Mouse (Mus musculus) forebrain, embryonic 11.5 days (tissue): ENCODE results near the gene Rbm19. TPM values are rescaled to one million over a fixed set of nuclear protein-coding genes. Genes with fewer than 3 reads are reported as not detected.

ENCODE experiments used
- ATAC-seq: fragments of 200-750 bp; cut with Nextera tagmentation; replicated peaks from 2 replicates; pipeline ENCODE4 v1.8.0; 2017; ENCODE audit warnings: moderate TSS enrichment; ENCODE audit not compliant: low FRiP score
- DNase-seq: peaks from one replicate; pipeline ENCODE4 v3.0.0-alpha.2; 2017; ENCODE audit warnings: low spot score
- H3K27ac ChIP-seq: fragments of 300-500 bp; sonication (generic); 2 replicates; pipeline ENCODE4 v1.5.1; 2014; ENCODE audit warnings: low read depth, low read length
- H3K27me3 ChIP-seq: fragments of 300-500 bp; sonication (generic); 2 replicates; pipeline ENCODE4 v1.6.1; 2014; ENCODE audit warnings: mild to moderate bottlenecking, low read length, mixed read lengths; ENCODE audit not compliant: control insufficient read depth, insufficient read depth
- H3K36me3 ChIP-seq: fragments of 300-500 bp; sonication (generic); 2 replicates; pipeline ENCODE4 v1.6.1; 2014; ENCODE audit warnings: mild to moderate bottlenecking, low read length, moderate library complexity, mixed read lengths; ENCODE audit not compliant: control insufficient read depth, insufficient read depth
- H3K4me1 ChIP-seq: fragments of 300-500 bp; sonication (generic); replicated peaks from 2 replicates; pipeline ENCODE4 v1.6.1; 2014; ENCODE audit warnings: low read length, mixed read lengths; ENCODE audit not compliant: control insufficient read depth, insufficient read depth
- H3K4me2 ChIP-seq: fragments of 300-500 bp; sonication (generic); 2 replicates; pipeline ENCODE4 v1.6.1; 2014; ENCODE audit warnings: low read depth, mild to moderate bottlenecking, low read length, moderate library complexity, mixed read lengths; ENCODE audit not compliant: severe bottlenecking
- H3K4me3 ChIP-seq: fragments of 300-500 bp; sonication (generic); 2 replicates; pipeline ENCODE4 v1.5.1; 2014; ENCODE audit warnings: low read depth, low read length
- H3K9ac ChIP-seq: fragments of 300-500 bp; sonication (generic); 2 replicates; pipeline ENCODE4 v1.6.1; 2014; ENCODE audit warnings: low read length
- H3K9me3 ChIP-seq: fragments of 300-500 bp; sonication (generic); 2 replicates; pipeline ENCODE4 v1.6.1; 2016; ENCODE audit warnings: low read length, mixed read lengths; ENCODE audit not compliant: control insufficient read depth
- WGBS: fragments of 180-500 bp; shearing (Covaris S2); extraction: QIAGEN DNeasy Blood & Tissue Kit; methylation state at CpG from one replicate; pipeline ENCODE4 v1.1.7; 2014; 5-methylcytosine and 5-hydroxymethylcytosine counted together
- polyA plus RNA-seq: library from polyadenylated mRNA; unstranded; fragments of >200 nt; fragmentation: Nextera tagmentation; extraction: Ambion mirVana; gene quantifications from 2 replicates; pipeline ENCODE4 v1.2.1, GENCODE M21; 2014

The Rbm19 gene
- polyA plus RNA-seq, 1 experiment from 2014 or later, result 28.2 TPM

DNA sequence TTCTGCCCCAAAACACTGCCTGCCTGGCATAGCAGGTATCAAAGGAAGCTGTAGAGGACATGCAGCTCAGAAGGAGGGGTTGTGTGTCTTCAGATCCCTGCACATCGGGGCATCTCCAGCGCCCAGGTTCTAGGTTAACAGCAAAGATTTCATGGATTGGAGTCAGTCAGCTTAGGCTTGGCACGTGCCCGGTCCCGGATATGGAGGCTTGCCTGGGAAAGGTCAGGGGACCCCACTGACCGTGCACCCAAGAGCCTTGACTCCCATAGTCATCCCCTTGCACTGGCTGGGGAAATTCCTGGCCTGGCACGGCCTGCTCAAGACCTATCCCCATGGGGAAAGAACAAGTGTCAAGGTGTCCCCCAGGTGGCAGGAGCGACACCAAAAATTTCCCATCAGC is 59.0 kb downstream of the Rbm19 start:
- Histone ChIP-seq H3K4me3 (no peak overlapping the region), H3K36me3 (no peaks in the 10 kb centered on the region), H3K4me1 (peaks cover 11% of the 10 kb centered on the region; the same call in 1 of the 2 replicates), H3K9ac (no peak overlapping the region), H3K4me2 (no peak overlapping the region), H3K27ac (no peak overlapping the region), H3K9me3 (no peaks in the 10 kb centered on the region), H3K27me3 (no peaks in the 10 kb centered on the region)
- 90% methylated on average over 8 of the region's 8 CpGs for WGBS
- DNase-seq, result no peak
- ATAC-seq, result no peak

DNA sequence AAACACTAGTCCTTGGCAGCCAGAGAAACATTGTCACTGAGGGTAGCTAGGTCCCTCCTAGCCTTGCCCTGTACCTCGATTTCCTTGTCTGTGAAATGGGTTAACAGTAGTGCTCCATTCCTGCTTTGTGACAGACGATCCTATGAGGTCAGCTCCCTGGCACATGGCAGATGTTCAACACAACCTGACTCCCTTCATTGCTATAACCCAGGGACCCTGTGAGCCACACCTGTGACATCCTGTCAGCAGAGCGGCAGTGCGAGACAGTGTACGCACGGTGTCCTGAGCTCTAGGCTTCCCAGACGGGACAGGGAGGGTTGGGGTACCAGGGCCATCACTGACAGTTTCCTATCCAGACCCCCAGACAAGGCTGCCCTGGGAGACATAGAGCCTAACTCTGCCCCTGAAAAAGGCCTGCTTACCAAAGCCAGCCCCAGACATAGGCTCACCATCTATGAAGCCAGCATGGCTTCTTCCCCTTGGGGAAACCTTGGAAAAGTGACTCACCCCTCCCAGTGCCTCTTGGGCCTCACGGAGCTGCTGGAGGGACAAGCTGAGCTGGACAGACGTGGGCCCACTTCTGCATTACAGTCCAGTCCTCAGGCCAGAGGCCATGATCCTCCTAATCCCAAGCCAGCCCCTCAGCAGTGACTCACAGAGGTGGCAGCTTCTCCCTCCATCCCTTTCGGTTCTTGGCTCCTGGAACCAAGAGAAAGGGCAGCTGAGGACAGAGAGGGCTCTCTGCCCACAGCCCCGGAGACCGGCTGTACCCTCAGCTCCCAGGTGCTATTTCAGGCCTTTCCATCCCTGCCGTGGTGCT is 60.2 kb downstream of the Rbm19 start:
- peaks cover 11% of the 10 kb centered on the region; the same call in 1 of the 2 replicates for H3K4me1 ChIP-seq
- H3K4me2 ChIP-seq, result no peak overlapping the region
- H3K27me3 ChIP-seq, result no peaks in the 10 kb centered on the region
- no peak overlapping the region for H3K27ac ChIP-seq
- 92% methylated on average over 13 of the region's 13 CpGs for WGBS
- H3K9me3 ChIP-seq, result no peaks in the 10 kb centered on the region; the same call in 1 of the 2 replicates
- H3K9ac ChIP-seq, result no peak overlapping the region
- ATAC-seq (no peak), DNase-seq (no peak)
- no peak overlapping the region for H3K4me3 ChIP-seq
- no peaks in the 10 kb centered on the region for H3K36me3 ChIP-seq

- H3K4me1 ChIP-seq, result peaks cover 7% of the 10 kb centered on the region; the same call in 1 of the 2 replicates
- H3K9me3 ChIP-seq, result no peaks in the 10 kb centered on the region; the same call in 1 of the 2 replicates
- H3K27me3 ChIP-seq, result no peaks in the 10 kb centered on the region
- no peak overlapping the region for H3K4me3 ChIP-seq
- DNase-seq, result no peak
- no peaks in the 10 kb centered on the region for H3K36me3 ChIP-seq
- H3K4me2 ChIP-seq, result no peak overlapping the region
- no peak for ATAC-seq
- 96% methylated on average over 4 of the region's 4 CpGs for WGBS
- H3K27ac ChIP-seq, result no peak overlapping the region
- no peak overlapping the region for H3K9ac ChIP-seq
These were observed 60.7 kb downstream of the Rbm19 start for GRCm38 (mm10) chr5:120177066-120177340.

DNA sequence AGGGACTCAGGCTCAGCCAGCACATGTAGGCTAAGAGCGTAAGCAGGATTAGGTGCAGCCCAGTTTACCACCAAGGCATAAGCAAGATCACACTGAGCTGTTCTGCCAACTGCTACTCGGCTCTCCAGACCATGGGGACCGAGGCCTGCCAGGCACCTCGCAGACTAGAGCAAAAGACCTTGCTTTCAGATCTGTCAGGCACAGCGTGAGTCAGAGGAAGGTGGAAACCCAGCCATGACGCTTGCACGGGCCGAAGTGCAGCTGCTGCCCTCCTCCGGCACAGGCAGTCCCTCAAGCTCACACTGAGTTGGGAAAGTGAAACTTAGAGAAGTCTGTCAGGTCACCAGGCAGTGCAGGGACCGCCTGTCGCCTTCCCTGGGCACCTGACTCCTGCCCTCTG is 63.8 kb downstream of the Rbm19 start:
- Histone ChIP-seq H3K36me3 (no peaks in the 10 kb centered on the region), H3K4me3 (no peak overlapping the region), H3K9me3 (no peaks in the 10 kb centered on the region; the same call in 1 of the 2 replicates), H3K27me3 (no peaks in the 10 kb centered on the region), H3K4me2 (no peak overlapping the region), H3K27ac (no peak overlapping the region), H3K4me1 (0 out of 2 replicates have a peak, but pooled peaks cover 1% of the 10 kb centered on the region), H3K9ac (no peak overlapping the region)
- no peak for ATAC-seq
- DNase-seq, result no peak
- WGBS, result 98% methylated on average over 11 of the region's 11 CpGs

DNA sequence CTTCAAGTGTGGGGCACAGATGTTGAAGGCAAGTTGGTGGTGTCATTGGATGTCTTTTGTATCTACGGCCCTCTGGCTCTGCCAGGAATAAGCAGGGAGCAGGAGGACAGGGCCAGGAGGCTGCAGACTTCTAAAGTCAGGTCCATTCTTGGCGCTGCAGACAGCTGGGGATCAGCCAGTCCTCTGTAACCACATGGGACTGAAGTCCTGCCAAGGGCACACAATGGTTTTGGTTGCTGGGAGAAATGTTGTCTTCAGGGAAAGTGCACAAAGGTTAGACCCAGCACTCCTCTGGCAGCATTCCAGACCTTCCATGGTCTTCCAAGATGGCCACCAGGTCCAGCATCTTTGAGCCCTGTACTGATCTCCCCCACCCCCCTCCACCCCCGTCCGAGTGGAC is 65.1 kb downstream of the Rbm19 start:
- Histone ChIP-seq H3K4me3 (no peak overlapping the region), H3K27ac (no peak overlapping the region), H3K27me3 (no peaks in the 10 kb centered on the region), H3K4me2 (no peak overlapping the region), H3K4me1 (no peaks in the 10 kb centered on the region), H3K9me3 (no peaks in the 10 kb centered on the region; the same call in 1 of the 2 replicates), H3K9ac (no peak overlapping the region), H3K36me3 (no peaks in the 10 kb centered on the region)
- 91% methylated on average over 4 of the region's 4 CpGs for WGBS
- ATAC-seq (no peak), DNase-seq (no peak)

- Histone ChIP-seq H3K9me3 (no peaks in the 10 kb centered on the region; the same call in 1 of the 2 replicates), H3K4me1 (no peaks in the 10 kb centered on the region), H3K36me3 (no peaks in the 10 kb centered on the region), H3K27ac (no peak overlapping the region), H3K4me3 (no peak overlapping the region), H3K4me2 (no peak overlapping the region), H3K9ac (no peak overlapping the region), H3K27me3 (no peaks in the 10 kb centered on the region)
- 83% methylated on average over 8 of the region's 8 CpGs for WGBS
- ATAC-seq, result no peak
- no peak for DNase-seq
These were observed 67.1 kb downstream of the Rbm19 start for GRCm38 (mm10) chr5:120183321-120183720.

- Histone ChIP-seq H3K27me3 (no peaks in the 10 kb centered on the region), H3K27ac (no peak overlapping the region), H3K4me1 (no peaks in the 10 kb centered on the region), H3K4me3 (no peak overlapping the region), H3K9me3 (no peaks in the 10 kb centered on the region; the same call in 1 of the 2 replicates), H3K36me3 (no peaks in the 10 kb centered on the region), H3K9ac (no peak overlapping the region), H3K4me2 (no peak overlapping the region)
- DNase-seq, result no peak
- WGBS, result 69% methylated on average over 5 of the region's 7 CpGs
- ATAC-seq, result no peak
These were observed 67.5 kb downstream of the Rbm19 start for GRCm38 (mm10) chr5:120183790-120184189.

DNA sequence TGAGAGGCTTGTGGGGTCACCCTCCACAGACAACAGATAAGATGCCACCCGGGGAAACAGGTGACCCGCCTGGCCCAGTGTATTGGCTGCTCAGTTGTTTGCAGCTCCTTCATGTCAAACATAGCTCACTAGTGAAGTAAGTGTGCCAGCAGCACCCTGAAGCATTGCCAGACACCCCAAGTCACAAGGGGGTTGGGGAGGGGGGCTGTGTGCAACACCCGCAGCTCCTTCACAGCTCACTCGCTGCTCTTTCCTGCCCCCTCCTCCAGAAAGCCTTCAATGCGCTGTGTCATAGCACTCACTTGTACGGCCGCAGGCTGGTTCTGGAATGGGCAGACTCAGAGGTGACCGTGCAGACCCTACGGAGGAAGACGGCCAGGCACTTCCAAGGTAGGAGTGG is 69.7 kb downstream of the Rbm19 start:
- Histone ChIP-seq H3K9me3 (no peaks in the 10 kb centered on the region), H3K27ac (no peak overlapping the region), H3K4me1 (0 out of 2 replicates have a peak, but pooled peaks cover 2% of the 10 kb centered on the region), H3K36me3 (no peaks in the 10 kb centered on the region), H3K27me3 (no peaks in the 10 kb centered on the region), H3K4me3 (no peak overlapping the region), H3K9ac (no peak overlapping the region), H3K4me2 (no peak overlapping the region)
- no peak for ATAC-seq
- 90% methylated on average over 10 of the region's 10 CpGs for WGBS
- no peak for DNase-seq

- whole genome bisulfite sequencing, result 82% methylated on average over 7 of the region's 7 CpGs
- no peak overlapping the region for H3K9ac ChIP-seq
- H3K27ac ChIP-seq, result no peak overlapping the region
- DNase-seq, result no peak
- ATAC-seq, result no peak
- no peak overlapping the region for H3K4me3 ChIP-seq
- H3K9me3 ChIP-seq, result no peaks in the 10 kb centered on the region
- H3K27me3 ChIP-seq, result no peaks in the 10 kb centered on the region
- 0 out of 2 replicates have a peak, but pooled peaks cover 2% of the 10 kb centered on the region for H3K4me1 ChIP-seq
- no peaks in the 10 kb centered on the region for H3K36me3 ChIP-seq
- no peak overlapping the region for H3K4me2 ChIP-seq
These were observed 72.3 kb downstream of the Rbm19 start for GRCm38 (mm10) chr5:120188541-120188940.
